Mouse (Mus musculus): ENCODE results near the gene Slit1. TPM values are rescaled to one million over a fixed set of nuclear protein-coding genes. Genes with fewer than 3 reads are reported as not detected.

The Slit1 gene
- polyA plus RNA-seq, 1 experiment from 2014 or later, result 0.97 TPM

DNA sequence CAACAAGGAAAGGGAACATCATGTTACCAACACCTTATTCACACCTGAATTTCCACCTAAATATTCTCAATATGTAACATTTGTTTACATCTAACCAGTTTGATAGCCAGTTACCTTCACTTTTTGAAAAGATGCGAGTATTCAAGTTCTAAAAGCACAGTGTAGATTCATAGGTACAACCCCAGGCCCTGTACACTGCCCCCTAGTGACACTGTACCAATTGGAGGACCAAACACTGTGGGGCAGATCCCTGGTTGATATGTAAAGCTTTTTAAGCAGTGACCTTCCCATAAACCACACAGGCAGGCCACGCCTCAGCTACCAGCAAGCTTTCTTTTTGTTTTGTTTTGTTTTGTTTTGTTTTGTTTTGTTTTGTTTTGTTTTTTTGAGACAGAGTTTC, 57.3 kb downstream of the Slit1 start:
- ATAC-seq (ENCODE audit: insufficient read depth, low FRiP score), result no peak
- Histone ChIP-seq H3K4me2 (ENCODE audit: low read depth, low read length) (no peak overlapping the region), H3K9ac (ENCODE audit: low read length) (no peak overlapping the region), H3K4me3 (replicated peaks; ENCODE audit: low read length) (no peak overlapping the region), H3K36me3 (ENCODE audit: control insufficient read depth, insufficient read depth, low read length) (no peaks in the 10 kb centered on the region), H3K27ac (ENCODE audit: low read length) (no peak overlapping the region), H3K9me3 (replicated peaks; ENCODE audit: control insufficient read depth, low read length) (no peaks in the 10 kb centered on the region), H3K4me1 (ENCODE audit: control insufficient read depth, insufficient read depth, low read length) (no peaks in the 10 kb centered on the region), H3K27me3 (ENCODE audit: control insufficient read depth, insufficient read depth, low read length) (no peaks in the 10 kb centered on the region)
- WGBS, result 89% methylated on average over 2 of the region's 2 CpGs

DNA sequence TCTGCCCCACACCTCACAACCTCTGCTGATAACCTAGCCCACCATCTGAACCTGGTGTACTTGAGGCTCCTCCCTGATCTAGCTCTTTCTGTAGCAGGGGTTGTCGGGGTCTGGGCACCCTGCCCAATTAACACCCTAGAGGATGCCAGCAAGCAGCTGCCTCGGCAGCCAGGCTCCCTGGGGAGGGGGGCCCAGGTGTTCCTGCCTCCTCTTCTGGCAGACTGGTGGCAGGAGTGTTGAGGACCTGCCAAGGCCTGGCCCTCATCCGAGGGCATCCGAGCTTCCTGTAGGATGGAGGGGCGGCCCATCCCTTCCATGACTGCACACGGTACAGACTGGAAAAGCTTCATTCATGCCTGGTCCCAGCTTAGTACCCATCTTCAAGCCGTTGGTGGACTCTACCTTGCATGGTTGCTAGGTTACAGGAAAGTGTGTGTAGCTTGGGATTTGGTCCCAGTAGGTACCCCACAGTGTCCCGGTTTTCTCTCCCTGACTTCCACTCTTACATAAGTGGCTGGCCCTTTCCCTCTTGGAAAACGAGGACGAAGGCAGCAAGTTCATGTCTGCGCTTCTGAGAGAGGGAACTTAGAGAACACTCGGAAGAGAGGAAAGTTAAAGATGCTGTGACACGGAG, 57.9 kb downstream of the Slit1 start:
- H3K4me3 ChIP-seq (replicated peaks; ENCODE audit: low read length), result no peak overlapping the region
- ATAC-seq (ENCODE audit: insufficient read depth, low FRiP score), result no peak

GRCm38 (mm10) chr19:41684874-41685273, 58.6 kb downstream of the Slit1 start:
- Histone ChIP-seq H3K4me2 (ENCODE audit: low read depth, low read length) (no peak overlapping the region), H3K4me1 (ENCODE audit: control insufficient read depth, insufficient read depth, low read length) (no peaks in the 10 kb centered on the region), H3K9me3 (replicated peaks; ENCODE audit: control insufficient read depth, low read length) (no peaks in the 10 kb centered on the region), H3K27me3 (ENCODE audit: control insufficient read depth, insufficient read depth, low read length) (no peaks in the 10 kb centered on the region), H3K36me3 (ENCODE audit: control insufficient read depth, insufficient read depth, low read length) (no peaks in the 10 kb centered on the region), H3K4me3 (replicated peaks; ENCODE audit: low read length) (no peak overlapping the region), H3K9ac (ENCODE audit: low read length) (no peak overlapping the region), H3K27ac (ENCODE audit: low read length) (no peak overlapping the region)
- no peak for ATAC-seq (ENCODE audit: insufficient read depth, low FRiP score)
- WGBS, result 65% methylated on average over 1 of the region's 1 CpGs

More for the DNA sequence above, 57.9 kb downstream of the Slit1 start:
- Histone ChIP-seq H3K36me3 (ENCODE audit: control insufficient read depth, insufficient read depth, low read length) (no peaks in the 10 kb centered on the region), H3K27ac (ENCODE audit: low read length) (no peak overlapping the region), H3K9me3 (replicated peaks; ENCODE audit: control insufficient read depth, low read length) (no peaks in the 10 kb centered on the region), H3K4me2 (ENCODE audit: low read depth, low read length) (no peak overlapping the region), H3K9ac (ENCODE audit: low read length) (no peak overlapping the region), H3K4me1 (ENCODE audit: control insufficient read depth, insufficient read depth, low read length) (no peaks in the 10 kb centered on the region), H3K27me3 (ENCODE audit: control insufficient read depth, insufficient read depth, low read length) (no peaks in the 10 kb centered on the region)
- 79% methylated on average over 13 of the region's 13 CpGs for WGBS

DNA sequence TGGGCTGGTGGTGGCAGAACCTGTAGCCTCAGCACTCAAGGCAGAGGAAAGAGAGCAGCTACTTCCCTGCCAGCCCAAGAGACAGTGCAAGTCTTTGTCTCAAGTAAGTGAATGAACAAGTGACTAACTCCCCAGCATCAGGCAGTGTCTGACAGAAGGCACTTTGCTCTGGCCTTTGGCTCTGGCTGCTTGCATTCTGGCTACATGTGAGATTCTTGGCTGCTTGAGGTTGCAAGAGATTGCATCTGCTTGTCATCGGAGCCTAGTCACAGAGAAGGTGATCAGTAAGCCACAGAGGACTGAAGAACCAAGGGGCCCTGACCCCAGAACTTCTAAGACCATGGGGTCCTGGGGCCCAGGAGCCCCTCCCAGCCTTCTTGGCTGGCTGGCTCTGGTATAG, 59.5 kb downstream of the Slit1 start:
- Histone ChIP-seq H3K4me1 (ENCODE audit: control insufficient read depth, insufficient read depth, low read length) (no peaks in the 10 kb centered on the region), H3K27me3 (ENCODE audit: control insufficient read depth, insufficient read depth, low read length) (no peaks in the 10 kb centered on the region), H3K9ac (ENCODE audit: low read length) (no peak overlapping the region), H3K4me3 (replicated peaks; ENCODE audit: low read length) (no peak overlapping the region), H3K27ac (ENCODE audit: low read length) (no peak overlapping the region), H3K9me3 (replicated peaks; ENCODE audit: control insufficient read depth, low read length) (no peaks in the 10 kb centered on the region), H3K36me3 (ENCODE audit: control insufficient read depth, insufficient read depth, low read length) (no peaks in the 10 kb centered on the region), H3K4me2 (ENCODE audit: low read depth, low read length) (no peak overlapping the region)
- WGBS, result 78% methylated on average over 1 of the region's 1 CpGs
- ATAC-seq (ENCODE audit: insufficient read depth, low FRiP score), result no peak

DNA sequence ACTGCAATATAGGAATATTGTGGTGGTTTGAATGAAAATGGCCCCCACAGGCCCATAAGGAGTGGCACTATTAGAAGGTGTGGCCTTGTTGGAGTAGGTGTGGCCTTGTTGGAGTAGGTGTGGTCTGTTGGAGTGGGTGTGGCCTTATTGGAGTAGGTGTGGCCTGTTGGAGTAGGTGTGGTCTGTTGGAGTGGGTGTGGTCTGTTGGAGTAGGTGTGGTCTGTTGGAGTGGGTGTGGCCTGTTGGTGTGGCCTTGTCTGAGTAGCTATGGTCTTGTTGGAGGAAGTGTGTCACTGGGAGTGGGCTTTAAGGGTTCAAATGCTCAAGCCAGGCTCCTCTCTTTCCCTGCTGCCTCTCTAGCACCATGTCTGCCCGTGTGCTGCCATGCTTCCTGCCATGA, 63.2 kb downstream of the Slit1 start:
- no peak overlapping the region for H3K9ac ChIP-seq (ENCODE audit: low read length)
- no peak overlapping the region for H3K4me3 ChIP-seq (replicated peaks; ENCODE audit: low read length)
- H3K27ac ChIP-seq (ENCODE audit: low read length), result no peak overlapping the region
- H3K4me2 ChIP-seq (ENCODE audit: low read depth, low read length), result no peak overlapping the region
- WGBS, result 72% methylated on average over 1 of the region's 1 CpGs
- H3K9me3 ChIP-seq (replicated peaks; ENCODE audit: control insufficient read depth, low read length), result no peaks in the 10 kb centered on the region
- no peak for ATAC-seq (ENCODE audit: insufficient read depth, low FRiP score)
- no peaks in the 10 kb centered on the region; the same call in 1 of the 2 replicates for H3K27me3 ChIP-seq (ENCODE audit: control insufficient read depth, insufficient read depth, low read length)
- no peaks in the 10 kb centered on the region for H3K4me1 ChIP-seq (ENCODE audit: control insufficient read depth, insufficient read depth, low read length)
- no peaks in the 10 kb centered on the region for H3K36me3 ChIP-seq (ENCODE audit: control insufficient read depth, insufficient read depth, low read length)

DNA sequence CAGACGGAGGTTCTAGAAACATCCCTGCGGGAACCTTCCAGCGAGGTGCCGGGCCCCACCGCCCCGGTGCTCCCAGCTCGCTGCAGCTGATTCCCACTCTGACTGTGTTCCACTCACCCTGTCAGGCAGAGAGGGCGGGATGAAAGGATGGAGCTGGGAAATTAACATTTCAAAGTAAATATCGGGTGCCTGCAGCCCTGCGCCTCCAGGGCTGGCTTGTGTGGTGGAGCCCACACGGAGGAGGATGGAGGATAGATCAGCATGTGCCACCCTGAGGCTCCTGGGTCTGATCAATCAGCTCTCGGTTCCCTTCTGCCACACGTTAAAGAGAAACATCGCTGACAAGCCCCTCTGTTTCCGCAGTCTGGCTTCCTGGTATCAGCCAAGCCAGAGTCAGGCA, 64.4 kb downstream of the Slit1 start:
- no peaks in the 10 kb centered on the region for H3K9me3 ChIP-seq (replicated peaks; ENCODE audit: control insufficient read depth, low read length)
- no peak overlapping the region for H3K9ac ChIP-seq (ENCODE audit: low read length)
- no peak overlapping the region for H3K4me2 ChIP-seq (ENCODE audit: low read depth, low read length)
- no peak overlapping the region for H3K27ac ChIP-seq (ENCODE audit: low read length)
- H3K4me1 ChIP-seq (ENCODE audit: control insufficient read depth, insufficient read depth, low read length), result no peaks in the 10 kb centered on the region
- 21% methylated on average over 15 of the region's 15 CpGs for WGBS
- no peak for ATAC-seq (ENCODE audit: insufficient read depth, low FRiP score)
- H3K27me3 ChIP-seq (ENCODE audit: control insufficient read depth, insufficient read depth, low read length), result no peaks in the 10 kb centered on the region; the same call in 1 of the 2 replicates
- H3K36me3 ChIP-seq (ENCODE audit: control insufficient read depth, insufficient read depth, low read length), result no peaks in the 10 kb centered on the region
- H3K4me3 ChIP-seq (replicated peaks; ENCODE audit: low read length), result no peak overlapping the region

GRCm38 (mm10) chr19:41677575-41677974, 65.9 kb downstream of the Slit1 start:
- no peaks in the 10 kb centered on the region for H3K9me3 ChIP-seq (replicated peaks; ENCODE audit: control insufficient read depth, low read length)
- no peak overlapping the region for H3K9ac ChIP-seq (ENCODE audit: low read length)
- no peak for ATAC-seq (ENCODE audit: insufficient read depth, low FRiP score)
- no peak overlapping the region for H3K27ac ChIP-seq (ENCODE audit: low read length)
- no peaks in the 10 kb centered on the region for H3K4me1 ChIP-seq (ENCODE audit: control insufficient read depth, insufficient read depth, low read length)
- H3K36me3 ChIP-seq (ENCODE audit: control insufficient read depth, insufficient read depth, low read length), result no peaks in the 10 kb centered on the region
- 47% methylated on average over 4 of the region's 4 CpGs for WGBS
- H3K4me3 ChIP-seq (replicated peaks; ENCODE audit: low read length), result no peak overlapping the region
- no peak overlapping the region for H3K4me2 ChIP-seq (ENCODE audit: low read depth, low read length)
- H3K27me3 ChIP-seq (ENCODE audit: control insufficient read depth, insufficient read depth, low read length), result no peaks in the 10 kb centered on the region; the same call in 1 of the 2 replicates

GRCm38 (mm10) chr19:41675583-41675982, 67.9 kb downstream of the Slit1 start:
- Histone ChIP-seq H3K36me3 (ENCODE audit: control insufficient read depth, insufficient read depth, low read length) (no peaks in the 10 kb centered on the region), H3K4me2 (ENCODE audit: low read depth, low read length) (no peak overlapping the region), H3K4me3 (replicated peaks; ENCODE audit: low read length) (no peak overlapping the region), H3K9ac (ENCODE audit: low read length) (no peak overlapping the region), H3K27me3 (ENCODE audit: control insufficient read depth, insufficient read depth, low read length) (no peaks in the 10 kb centered on the region; the same call in 1 of the 2 replicates), H3K4me1 (ENCODE audit: control insufficient read depth, insufficient read depth, low read length) (no peaks in the 10 kb centered on the region), H3K9me3 (replicated peaks; ENCODE audit: control insufficient read depth, low read length) (no peaks in the 10 kb centered on the region), H3K27ac (ENCODE audit: low read length) (no peak overlapping the region)
- WGBS, result 51% methylated on average over 8 of the region's 8 CpGs
- no peak for ATAC-seq (ENCODE audit: insufficient read depth, low FRiP score)

DNA sequence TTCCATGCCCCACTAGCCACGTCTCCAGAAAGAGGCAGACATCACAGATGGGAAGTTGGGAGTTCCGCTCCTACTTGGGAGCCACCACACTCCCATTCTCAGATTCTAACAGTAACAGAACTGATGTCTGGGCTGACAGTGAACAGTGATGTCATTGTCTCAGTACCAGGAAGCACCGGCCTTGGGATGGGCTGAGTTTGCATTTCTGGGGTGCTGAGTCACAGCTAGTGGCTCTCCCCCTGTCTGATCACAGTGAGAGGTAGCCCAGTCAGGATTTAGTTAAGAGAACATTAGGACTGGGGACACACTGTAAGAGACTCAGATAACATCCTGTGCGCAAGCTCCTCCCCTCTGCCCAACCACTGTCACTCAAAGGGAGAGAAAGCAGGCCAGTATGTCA, 69.1 kb downstream of the Slit1 start:
- no peak; the same call in 1 of the 2 replicates for ATAC-seq (ENCODE audit: insufficient read depth, low FRiP score)
- Histone ChIP-seq H3K4me1 (ENCODE audit: control insufficient read depth, insufficient read depth, low read length) (no peaks in the 10 kb centered on the region), H3K4me2 (ENCODE audit: low read depth, low read length) (no peak overlapping the region), H3K9ac (ENCODE audit: low read length) (no peak overlapping the region), H3K9me3 (replicated peaks; ENCODE audit: control insufficient read depth, low read length) (no peaks in the 10 kb centered on the region), H3K4me3 (replicated peaks; ENCODE audit: low read length) (no peak overlapping the region), H3K27ac (ENCODE audit: low read length) (no peak overlapping the region), H3K36me3 (ENCODE audit: control insufficient read depth, insufficient read depth, low read length) (no peaks in the 10 kb centered on the region), H3K27me3 (ENCODE audit: control insufficient read depth, insufficient read depth, low read length) (no peaks in the 10 kb centered on the region; the same call in 1 of the 2 replicates)
- 66% methylated on average over 4 of the region's 4 CpGs for WGBS
